9 mouse cellular contexts compared by ENCODE assay signal in the genomic region with DNA sequence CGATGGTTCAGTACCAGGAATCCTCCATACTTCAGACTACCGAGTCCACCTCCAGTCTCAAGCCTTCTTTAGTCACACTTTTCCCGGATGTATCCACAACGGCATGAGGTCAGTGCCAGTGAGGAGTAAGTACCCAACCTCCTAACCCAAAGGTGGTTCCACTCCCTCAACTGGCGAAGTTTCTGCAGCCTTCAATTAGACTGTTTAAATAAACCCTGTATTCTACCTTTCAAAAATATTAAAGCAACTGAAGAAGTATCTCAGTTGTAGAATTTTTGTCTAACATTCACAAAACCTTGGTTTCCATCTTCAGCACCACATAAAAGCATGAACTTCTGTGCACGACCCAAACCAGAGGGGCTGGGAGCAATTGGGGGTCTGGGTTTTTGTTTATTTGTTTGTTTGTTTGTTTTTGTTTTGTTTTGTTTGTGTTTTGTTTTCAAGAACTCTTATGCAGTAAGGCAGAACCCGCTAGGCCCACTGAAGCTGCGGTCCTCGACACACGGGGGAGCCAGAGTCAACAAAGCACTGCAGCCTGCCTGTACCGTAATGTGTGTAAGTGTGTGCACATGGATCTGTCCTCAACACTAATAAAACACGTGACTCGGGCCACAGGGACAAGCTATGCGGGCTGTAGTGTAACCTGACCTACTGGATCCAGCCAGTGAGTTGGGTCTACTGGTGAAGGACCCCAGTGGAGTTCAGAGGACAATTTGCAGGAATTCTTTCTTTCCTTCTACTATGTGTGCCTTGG. TPM values are rescaled to one million over a fixed set of nuclear protein-coding genes. Genes with fewer than 3 reads are reported as not detected.
DNase-seq lines count a peak whose midpoint lies in the region; ATAC-seq and TF ChIP-seq lines count a peak whose summit lies in the region.
"Had no signal": no experiment of that assay in that cellular context is flagged by ENCODE, and none has a peak within 500 bp of the region (broad histone marks: within the 10 kb centered on the region; RNA-seq: fewer than 3 reads in every experiment).

No protein-coding gene starts in this region.

- 22% methylated on average over 14 of the region's 14 CpGs for WGBS in heart, embryonic 12.5 days
- 24% methylated on average over 14 of the region's 14 CpGs for WGBS in kidney, embryonic 16.5 days
- WGBS in liver, adult 2 months, result 27% methylated on average over 14 of the region's 14 CpGs

- H3K4me2 ChIP-seq in heart, embryonic 12.5 days, result peak overlapping the region; percentile 45
- H3K4me2 ChIP-seq in kidney, embryonic 16.5 days (replicated peaks; ENCODE audit: low read depth, low read length), result no peak overlapping the region
- H3K4me2 ChIP-seq in myocyte (ENCODE audit: low read depth), result no peak overlapping the region

- peak; percentile 81 for DNase-seq in CD4-positive helper T cell, adult 2 months (ENCODE audit: low read depth, low spot score)
- peak; percentile 92 for DNase-seq in brain, adult 2 months (ENCODE audit: low read depth, low spot score)
- peak; percentile 68 for DNase-seq in liver, adult 2 months (ENCODE audit: extremely low read depth, low read depth, low spot score)
- DNase-seq in spleen, postnatal 4 days (ENCODE audit: low spot score in 2 of 2), result peak; percentile 81 to 90

- no peak overlapping the region for H3ac ChIP-seq in myocyte (ENCODE audit: control insufficient read depth, insufficient read length)

- H3K4me1 ChIP-seq in heart, embryonic 12.5 days (replicated peaks), result peaks cover 27% of the 10 kb centered on the region
- peaks cover 11% of the 10 kb centered on the region for H3K4me1 ChIP-seq in kidney, embryonic 16.5 days (ENCODE audit: insufficient read depth, low read length)
- no peaks in the 10 kb centered on the region for H3K4me1 ChIP-seq in liver, adult 2 months (ENCODE audit: control insufficient read depth, insufficient read depth, low read length)

- H3K4me3 ChIP-seq in heart, embryonic 12.5 days, result no peak overlapping the region
- no peak overlapping the region for H3K4me3 ChIP-seq in kidney, embryonic 16.5 days (ENCODE audit: low read length)
- no peak overlapping the region for H3K4me3 ChIP-seq in liver, adult 2 months (ENCODE audit: insufficient read depth, low read depth, low read length)
- H3K4me3 ChIP-seq in myocyte, result no peak overlapping the region
- H3K4me3 ChIP-seq: erythroblast, embryonic 14.5 days had no signal

- peaks cover 7% of the 10 kb centered on the region for H3K27me3 ChIP-seq in heart, embryonic 12.5 days (replicated peaks)
- no peaks in the 10 kb centered on the region; the same call in 1 of the 2 replicates for H3K27me3 ChIP-seq in kidney, embryonic 16.5 days (ENCODE audit: insufficient read depth, low read length)
- no peaks in the 10 kb centered on the region for H3K27me3 ChIP-seq in liver, adult 2 months (ENCODE audit: control insufficient read depth, insufficient read depth, low read length)
- H3K27me3 ChIP-seq in myocyte (ENCODE audit: control insufficient read depth, insufficient read depth, insufficient read length), result no peaks in the 10 kb centered on the region

- H3K9ac ChIP-seq in heart, embryonic 12.5 days, result no peak overlapping the region
- no peak overlapping the region for H3K9ac ChIP-seq in kidney, embryonic 16.5 days (replicated peaks; ENCODE audit: low read length)
- H3K9ac ChIP-seq in liver, adult 2 months (ENCODE audit: low read depth, low read length), result no peak overlapping the region

- H3K9me3 ChIP-seq in heart, embryonic 12.5 days (replicated peaks), result no peaks in the 10 kb centered on the region
- no peaks in the 10 kb centered on the region for H3K9me3 ChIP-seq in kidney, embryonic 16.5 days (ENCODE audit: low read length)

- peak; percentile 83 for ATAC-seq in erythroblast, adult 5-6 weeks (replicated peaks; ENCODE audit: low FRiP score, poor library complexity, severe bottlenecking)
- ATAC-seq in heart, embryonic 12.5 days (ENCODE audit: insufficient number of reproducible peaks, low FRiP score), result no peak
- peak; percentile 71; the same call in 1 of the 2 replicates for ATAC-seq in kidney, embryonic 16.5 days (ENCODE audit: low FRiP score, low TSS enrichment)

- TF ChIP-seq POLR2A in liver, adult 2 months (IDR thresholded peaks at IDR 0.05; ENCODE audit: extremely low read depth, insufficient read depth, low read length), result no peak
- no peak for TF ChIP-seq POLR2A in myocyte (IDR thresholded peaks at IDR 0.05; ENCODE audit: insufficient read length, low read depth)

- peak; percentile 99 for TF ChIP-seq CTCF in liver, adult 2 months (IDR thresholded peaks at IDR 0.05; ENCODE audit: low read depth, low read length)

- no peaks in the 10 kb centered on the region for H3K36me3 ChIP-seq in heart, embryonic 12.5 days
- no peaks in the 10 kb centered on the region for H3K36me3 ChIP-seq in kidney, embryonic 16.5 days (ENCODE audit: insufficient read depth, low read length)
- H3K36me3 ChIP-seq in liver, adult 2 months (ENCODE audit: control insufficient read depth, insufficient read depth, low read length), result no peaks in the 10 kb centered on the region
- no peaks in the 10 kb centered on the region for H3K36me3 ChIP-seq in myocyte (ENCODE audit: control insufficient read depth, insufficient read depth)

- no peak overlapping the region for H3K27ac ChIP-seq in heart, embryonic 12.5 days (ENCODE audit: poor library complexity, severe bottlenecking)
- no peak overlapping the region for H3K27ac ChIP-seq in kidney, embryonic 16.5 days (ENCODE audit: low read length)
- no peak overlapping the region for H3K27ac ChIP-seq in liver, adult 2 months (replicated peaks; ENCODE audit: insufficient read depth, low read depth, low read length)

- no peaks in the 10 kb centered on the region for H3K79me2 ChIP-seq in liver, adult 2 months (ENCODE audit: control insufficient read depth, insufficient read depth, low read length)
- H3K79me2 ChIP-seq in myocyte (ENCODE audit: control insufficient read depth, insufficient read depth), result no peaks in the 10 kb centered on the region

TF ChIP-seq in myocyte, 11 proteins besides CTCF, POLR2A, EP300 and RAD21:
- peak; percentile 86 for TF ChIP-seq USF1 (IDR thresholded peaks at IDR 0.05; ENCODE audit: low read depth)
- TF ChIP-seq MYOD1 (IDR thresholded peaks at IDR 0.05; ENCODE audit: control insufficient read depth in 1 of 3, insufficient read length in 2 of 3, low read depth in 2 of 3), result peak in 1 of 3 experiments; percentile 30
- TF ChIP-seq REST (IDR thresholded peaks at IDR 0.05; ENCODE audit: insufficient read depth, insufficient read length), result no peak
- TF ChIP-seq MAX (IDR thresholded peaks at IDR 0.05; ENCODE audit: low read depth), result peak; percentile 46
- TF ChIP-seq TCF3 (IDR thresholded peaks at IDR 0.05; ENCODE audit: insufficient read length, low read depth), result no peak

RNA-seq across cellular contexts. Expression of a gene that starts 3.8 kb away (rescaled TPM):
- not detected in 2 replicates for total RNA-seq in erythroblast, adult 5-6 weeks (2015; ENCODE audit: low replicate concordance)
- not detected in 2 replicates for total RNA-seq in erythroblast, adult 5-6 weeks (2017; ENCODE audit: low replicate concordance)
- not detected in 2 replicates for polyA plus RNA-seq in heart, embryonic 12.5 days (2016; fragmentation: Nextera tagmentation; extraction: Ambion mirVana)
- not detected in 2 replicates for polyA plus RNA-seq in kidney, embryonic 16.5 days (2015; fragmentation: Nextera tagmentation; extraction: Ambion mirVana)
- total RNA-seq in liver, adult 2 months (2014; rRNA removed), result not detected in 2 replicates
- not detected in 2 replicates for polyA plus RNA-seq in liver, adult 2 months (2012; rRNA removed)
- 0.02 TPM for polyA plus RNA-seq in myocyte (2012; fragmentation: generic; extraction: Trizol)
- polyA plus RNA-seq: erythroblast, embryonic 14.5 days had no signal

RNA-seq across cellular contexts. Expression of a gene that starts 56.1 kb away (rescaled TPM):
- total RNA-seq in erythroblast, adult 5-6 weeks (2015; ENCODE audit: low replicate concordance), result 22.3 and 23.4 TPM in 2 replicates
- 25.3 and 39.0 TPM in 2 replicates for total RNA-seq in erythroblast, adult 5-6 weeks (2017; ENCODE audit: low replicate concordance)
- 14.0 and 14.9 TPM in 2 replicates for polyA plus RNA-seq in heart, embryonic 12.5 days (2016; fragmentation: Nextera tagmentation; extraction: Ambion mirVana)
- 18.7 and 19.4 TPM in 2 replicates for polyA plus RNA-seq in kidney, embryonic 16.5 days (2015; fragmentation: Nextera tagmentation; extraction: Ambion mirVana)
- 1.4 and 2.2 TPM in 2 replicates for total RNA-seq in liver, adult 2 months (2014; rRNA removed)
- polyA plus RNA-seq in liver, adult 2 months (2012; rRNA removed), result 2.9 and 5.4 TPM in 2 replicates
- polyA plus RNA-seq in myocyte (2012; fragmentation: generic; extraction: Trizol), result 14.6 TPM
